In genomic region chr8:83660545-83660944, GRCm38 (mm10) we compare ENCODE assay signal across 10 mouse cellular contexts. TPM values are rescaled to one million over a fixed set of nuclear protein-coding genes. Genes with fewer than 3 reads are reported as not detected.
DNase-seq lines count a peak whose midpoint lies in the region; ATAC-seq and TF ChIP-seq lines count a peak whose summit lies in the region.
"Had no signal": no experiment of that assay in that cellular context is flagged by ENCODE, and none has a peak within 500 bp of the region (broad histone marks: within the 10 kb centered on the region; RNA-seq: fewer than 3 reads in every experiment).

No protein-coding gene starts in this region.

- 0 out of 2 replicates have a peak overlapping the region, but pooled peaks have one; percentile 50 for H3K9ac ChIP-seq in heart, embryonic 15.5 days
- peak overlapping the region; percentile 35 for H3K9ac ChIP-seq in forebrain, embryonic 14.5 days (ENCODE audit: low read length)
- H3K9ac ChIP-seq in liver, embryonic 13.5 days = peak overlapping the region; percentile 49; the same call in 1 of the 2 replicates

- peak overlapping the region; percentile 32 for H3K4me3 ChIP-seq in heart, embryonic 15.5 days
- peak overlapping the region; percentile 39 for H3K4me3 ChIP-seq in E14TG2a.4 (replicated peaks; ENCODE audit: low read length)
- no peak overlapping the region for H3K4me3 ChIP-seq in forebrain, embryonic 14.5 days (ENCODE audit: low read depth, low read length)
- no peak overlapping the region for H3K4me3 ChIP-seq in liver, embryonic 13.5 days (replicated peaks)

- intact Hi-C loops in heart, postnatal 14 days (cut with DNase I) = loop anchor here (5.0 to 10.0 kb wide), 3 partner anchors 37 to 122 kb away; partner anchors contain the start of gene Pkn1

- H3K4me2 ChIP-seq in heart, embryonic 15.5 days = peak overlapping the region; percentile 57
- 0 out of 2 replicates have a peak overlapping the region, but pooled peaks have one; percentile 2 for H3K4me2 ChIP-seq in forebrain, embryonic 14.5 days (ENCODE audit: low read length)
- peak overlapping the region; percentile 39; the same call in 1 of the 2 replicates for H3K4me2 ChIP-seq in liver, embryonic 13.5 days

- 0 out of 2 replicates have a peak, but pooled peaks cover 5% of the 10 kb centered on the region for H3K36me3 ChIP-seq in heart, embryonic 15.5 days
- H3K36me3 ChIP-seq in E14TG2a.4 (ENCODE audit: insufficient read depth, low read length) = peaks cover 78% of the 10 kb centered on the region
- peaks cover 23% of the 10 kb centered on the region for H3K36me3 ChIP-seq in forebrain, embryonic 14.5 days (ENCODE audit: control insufficient read depth, insufficient read depth, low read length)
- 0 out of 2 replicates have a peak, but pooled peaks cover 3% of the 10 kb centered on the region for H3K36me3 ChIP-seq in liver, embryonic 13.5 days

- H3K27me3 ChIP-seq in heart, embryonic 15.5 days = no peaks in the 10 kb centered on the region
- H3K27me3 ChIP-seq in E14TG2a.4 (ENCODE audit: insufficient read depth, low read length) = no peaks in the 10 kb centered on the region
- H3K27me3 ChIP-seq in forebrain, embryonic 14.5 days (replicated peaks; ENCODE audit: control insufficient read depth, insufficient read depth, low read length) = no peaks in the 10 kb centered on the region
- no peaks in the 10 kb centered on the region for H3K27me3 ChIP-seq in liver, embryonic 13.5 days
- H3K27me3 ChIP-seq: CH12.LX had no signal

- no peak for DNase-seq in heart, postnatal 14 days
- DNase-seq in forebrain, embryonic 14.5 days (ENCODE audit: low spot score) = peak; percentile 49
- no peak for DNase-seq in liver, embryonic 13.5 days
- no peak for DNase-seq in frontal cortex, postnatal 25 days (ENCODE audit: low spot score in 2 of 2)
- DNase-seq in cerebellum, adult 11-12 months = no peak
- DNase-seq: gastrocnemius, postnatal 25 days had no signal

- peak overlapping the region; percentile 38; the same call in 1 of the 2 replicates for H3K27ac ChIP-seq in heart, embryonic 15.5 days
- H3K27ac ChIP-seq in forebrain, embryonic 14.5 days (ENCODE audit: low read depth, low read length) = peak overlapping the region; percentile 10; the same call in 1 of the 2 replicates
- H3K27ac ChIP-seq in liver, embryonic 13.5 days = no peak overlapping the region

- peaks cover 42% of the 10 kb centered on the region for H3K4me1 ChIP-seq in heart, embryonic 15.5 days (replicated peaks)
- peaks cover 84% of the 10 kb centered on the region for H3K4me1 ChIP-seq in E14TG2a.4 (replicated peaks; ENCODE audit: low read depth, low read length)
- peaks cover 9% of the 10 kb centered on the region for H3K4me1 ChIP-seq in forebrain, embryonic 14.5 days (ENCODE audit: control insufficient read depth, insufficient read depth, low read length)
- peaks cover 63% of the 10 kb centered on the region for H3K4me1 ChIP-seq in liver, embryonic 13.5 days (replicated peaks)

- no peak for ATAC-seq in heart, embryonic 15.5 days (replicated peaks; ENCODE audit: insufficient number of reproducible peaks, insufficient read depth, low FRiP score, low read depth)
- peak; percentile 27; the same call in 1 of the 2 replicates for ATAC-seq in forebrain, embryonic 14.5 days
- ATAC-seq in liver, embryonic 13.5 days (ENCODE audit: low read depth) = no peak
- no peak for ATAC-seq in granulocyte monocyte progenitor cell, adult 5-6 weeks (replicated peaks; ENCODE audit: poor library complexity, severe bottlenecking)

- no peaks in the 10 kb centered on the region for H3K9me3 ChIP-seq in heart, embryonic 15.5 days (replicated peaks)
- H3K9me3 ChIP-seq in E14TG2a.4 (ENCODE audit: low read length) = no peaks in the 10 kb centered on the region
- H3K9me3 ChIP-seq in forebrain, embryonic 14.5 days (replicated peaks; ENCODE audit: control insufficient read depth, low read length) = no peaks in the 10 kb centered on the region
- H3K9me3 ChIP-seq in liver, embryonic 13.5 days (replicated peaks) = no peaks in the 10 kb centered on the region

- no peak for TF ChIP-seq CTCF in E14TG2a.4 (conservative IDR thresholded peaks at IDR 0.05; ENCODE audit: low read length)

- WGBS in heart, embryonic 15.5 days = 18% methylated on average over 8 of the region's 8 CpGs
- WGBS in forebrain, embryonic 14.5 days = 8% methylated on average over 8 of the region's 8 CpGs
- 32% methylated on average over 8 of the region's 8 CpGs for WGBS in liver, embryonic 13.5 days (ENCODE audit: insufficient replicate concordance)

RNA-seq across cellular contexts. Expression of gene Ptger1, which starts 5.9 kb away (rescaled TPM):
- 0.45 and 0.84 TPM in 2 replicates for polyA plus RNA-seq in heart, embryonic 15.5 days (2015; fragmentation: Nextera tagmentation; extraction: Ambion mirVana)
- under 1 TPM; 0.44 to 0.53 TPM for total RNA-seq in heart, postnatal 14 days (2021)
- polyA plus RNA-seq in forebrain, embryonic 14.5 days (2014; fragmentation: Nextera tagmentation; extraction: Ambion mirVana) = 0.27 and 0.63 TPM in 2 replicates
- 0.06 and 0.32 TPM in 2 replicates for polyA plus RNA-seq in liver, embryonic 13.5 days (2015; fragmentation: Nextera tagmentation; extraction: Ambion mirVana)
- total RNA-seq in granulocyte monocyte progenitor cell, adult 5-6 weeks (2014; fragmentation: Nextera tagmentation) = not detected in 2 replicates
- 0.46 and 0.78 TPM in 2 replicates for total RNA-seq in granulocyte monocyte progenitor cell, adult 5-6 weeks (2017)

RNA-seq across cellular contexts. Expression of gene Gipc1, which starts 8.1 kb away (rescaled TPM):
- 127 and 141 TPM in 2 replicates for polyA plus RNA-seq in heart, embryonic 15.5 days (2015; fragmentation: Nextera tagmentation; extraction: Ambion mirVana)
- total RNA-seq in heart, postnatal 14 days (2021) = 10 to 100 TPM; 34.1 to 34.6 TPM
- polyA plus RNA-seq in forebrain, embryonic 14.5 days (2014; fragmentation: Nextera tagmentation; extraction: Ambion mirVana) = 108 and 122 TPM in 2 replicates
- 61.3 and 64.3 TPM in 2 replicates for polyA plus RNA-seq in liver, embryonic 13.5 days (2015; fragmentation: Nextera tagmentation; extraction: Ambion mirVana)
- total RNA-seq in granulocyte monocyte progenitor cell, adult 5-6 weeks (2014; fragmentation: Nextera tagmentation) = 26.7 and 35.0 TPM in 2 replicates
- 19.0 and 19.3 TPM in 2 replicates for total RNA-seq in granulocyte monocyte progenitor cell, adult 5-6 weeks (2017)

RNA-seq across cellular contexts. Expression of gene Pkn1, which starts 38.4 kb away (rescaled TPM):
- 15.4 and 22.1 TPM in 2 replicates for polyA plus RNA-seq in heart, embryonic 15.5 days (2015; fragmentation: Nextera tagmentation; extraction: Ambion mirVana)
- total RNA-seq in heart, postnatal 14 days (2021) = 10 to 100 TPM; 60.5 to 61.1 TPM
- 20.9 and 21.9 TPM in 2 replicates for polyA plus RNA-seq in forebrain, embryonic 14.5 days (2014; fragmentation: Nextera tagmentation; extraction: Ambion mirVana)
- polyA plus RNA-seq in liver, embryonic 13.5 days (2015; fragmentation: Nextera tagmentation; extraction: Ambion mirVana) = 11.5 and 11.8 TPM in 2 replicates
- 40.0 and 66.0 TPM in 2 replicates for total RNA-seq in granulocyte monocyte progenitor cell, adult 5-6 weeks (2014; fragmentation: Nextera tagmentation)
- 54.5 and 65.6 TPM in 2 replicates for total RNA-seq in granulocyte monocyte progenitor cell, adult 5-6 weeks (2017)

RNA-seq across cellular contexts. Expression of gene Dnajb1, which starts 52.6 kb away (rescaled TPM):
- 36.7 and 47.2 TPM in 2 replicates for polyA plus RNA-seq in heart, embryonic 15.5 days (2015; fragmentation: Nextera tagmentation; extraction: Ambion mirVana)
- 10 to 100 TPM; 13.9 to 18.2 TPM for total RNA-seq in heart, postnatal 14 days (2021)
- polyA plus RNA-seq in forebrain, embryonic 14.5 days (2014; fragmentation: Nextera tagmentation; extraction: Ambion mirVana) = 30.1 and 43.0 TPM in 2 replicates
- 54.5 and 59.6 TPM in 2 replicates for polyA plus RNA-seq in liver, embryonic 13.5 days (2015; fragmentation: Nextera tagmentation; extraction: Ambion mirVana)
- total RNA-seq in granulocyte monocyte progenitor cell, adult 5-6 weeks (2014; fragmentation: Nextera tagmentation) = 25.7 and 31.0 TPM in 2 replicates
- 28.1 and 47.3 TPM in 2 replicates for total RNA-seq in granulocyte monocyte progenitor cell, adult 5-6 weeks (2017)

RNA-seq across cellular contexts. Expression of gene Tecr, which starts 52.8 kb away (rescaled TPM):
- polyA plus RNA-seq in heart, embryonic 15.5 days (2015; fragmentation: Nextera tagmentation; extraction: Ambion mirVana) = 349 and 431 TPM in 2 replicates
- 100 to 1,000 TPM; 184 to 210 TPM for total RNA-seq in heart, postnatal 14 days (2021)
- 806 and 815 TPM in 2 replicates for polyA plus RNA-seq in forebrain, embryonic 14.5 days (2014; fragmentation: Nextera tagmentation; extraction: Ambion mirVana)
- polyA plus RNA-seq in liver, embryonic 13.5 days (2015; fragmentation: Nextera tagmentation; extraction: Ambion mirVana) = 334 and 348 TPM in 2 replicates
- 506 and 549 TPM in 2 replicates for total RNA-seq in granulocyte monocyte progenitor cell, adult 5-6 weeks (2014; fragmentation: Nextera tagmentation)
- total RNA-seq in granulocyte monocyte progenitor cell, adult 5-6 weeks (2017) = 230 and 343 TPM in 2 replicates

Comparison
In these comparisons a context has a peak if more than half of its experiments do, and no peak if none do; other contexts are left out.
1. H3K4me2 ChIP-seq: peak in every context shown above with its lines; median percentile 57 in heart, embryonic 15.5 days; 39 in liver, embryonic 13.5 days; 2 in forebrain, embryonic 14.5 days.
2. H3K4me3 ChIP-seq: peak in heart, embryonic 15.5 days (single experiment) and E14TG2a.4 (single experiment); none in forebrain, embryonic 14.5 days (single experiment) and liver, embryonic 13.5 days (single experiment).
3. Peak in every context shown above with its lines, with median percentiles within 50 percentile points of each other: H3K9ac ChIP-seq.